ENCODE assay signal across 8 mouse cellular contexts in the genomic region with DNA sequence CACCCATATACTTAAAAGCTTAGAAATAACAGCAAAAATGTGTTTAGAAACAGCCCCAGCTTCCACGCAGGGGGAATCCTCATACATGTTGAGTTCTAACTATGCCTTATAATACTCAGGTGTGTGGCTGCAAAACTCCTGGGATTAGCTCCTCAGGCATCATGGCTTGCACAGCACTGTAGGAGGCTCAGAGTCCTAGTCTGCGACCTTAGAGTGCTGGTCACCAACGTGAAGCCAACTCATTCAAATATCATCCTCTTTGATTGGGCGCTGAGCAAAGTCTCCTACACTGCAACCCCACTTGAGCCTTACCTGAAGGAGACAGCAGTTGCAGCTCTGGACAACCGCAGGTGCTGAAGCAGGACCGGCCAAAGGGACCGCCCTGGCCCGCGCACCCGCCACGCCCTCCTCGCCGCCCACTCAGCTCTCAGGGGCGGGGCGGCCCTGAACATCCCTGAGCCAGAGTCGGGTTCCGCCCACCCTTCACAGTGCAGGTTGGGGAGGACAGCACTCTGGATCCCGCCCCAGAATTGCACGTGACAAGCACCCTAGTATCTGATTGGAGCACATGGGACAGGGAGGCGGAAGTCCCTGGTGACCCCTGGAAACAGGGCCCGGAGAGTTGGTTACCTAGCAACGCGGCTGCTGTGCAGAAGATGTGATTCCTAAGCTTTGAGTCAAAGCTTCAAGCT.
DNase-seq lines count a peak whose midpoint lies in the region; ATAC-seq lines count a peak whose summit lies in the region.

No protein-coding gene starts in this region.

- peak overlapping the region; percentile 43 for H3K9ac ChIP-seq in embryonic facial prominence, embryonic 14.5 days (ENCODE audit: low read depth, low read length)

- no peaks in the 10 kb centered on the region for H3K36me3 ChIP-seq in embryonic facial prominence, embryonic 14.5 days (ENCODE audit: control insufficient read depth, insufficient read depth, low read length)
- no peaks in the 10 kb centered on the region for H3K36me3 ChIP-seq in midbrain, embryonic 10.5 days

- peak overlapping the region; percentile 42 for H3K4me3 ChIP-seq in embryonic facial prominence, embryonic 14.5 days (ENCODE audit: low read depth, low read length)
- peak overlapping the region; percentile 61 for H3K4me3 ChIP-seq in midbrain, embryonic 10.5 days

- H3K4me1 ChIP-seq in embryonic facial prominence, embryonic 14.5 days (ENCODE audit: control insufficient read depth, insufficient read depth, low read length): peaks cover 5% of the 10 kb centered on the region
- H3K4me1 ChIP-seq in midbrain, embryonic 10.5 days: peaks cover 12% of the 10 kb centered on the region

- DNase-seq in brain, adult 2 months (ENCODE audit: low read depth, low spot score): peak; percentile 99
- peak; percentile 96 for DNase-seq in embryonic facial prominence, embryonic 14.5 days (ENCODE audit: low spot score)
- DNase-seq in heart, adult 8-10 months (ENCODE audit: low spot score): peak; percentile 60
- DNase-seq in kidney, adult 18-20 months: peak; percentile 87
- peak; percentile 94 for DNase-seq in left cerebral cortex, postnatal 4 days
- peak; percentile 93 for DNase-seq in midbrain, embryonic 10.5 days (ENCODE audit: low spot score)
- peak; percentile 37 for DNase-seq in skeletal muscle tissue, adult 2 months (ENCODE audit: low read depth, low spot score)
- DNase-seq in MN1 (ENCODE audit: low spot score): no peak

- H3K27me3 ChIP-seq in embryonic facial prominence, embryonic 14.5 days (replicated peaks; ENCODE audit: control insufficient read depth, insufficient read depth, low read length): no peaks in the 10 kb centered on the region
- H3K27me3 ChIP-seq in midbrain, embryonic 10.5 days (ENCODE audit: low read depth, poor library complexity, severe bottlenecking): no peaks in the 10 kb centered on the region

- intact Hi-C loops in left cerebral cortex, postnatal 4 days (cut with DNase I): no loop called here

- no peaks in the 10 kb centered on the region for H3K9me3 ChIP-seq in embryonic facial prominence, embryonic 14.5 days (ENCODE audit: control insufficient read depth, low read length)
- no peaks in the 10 kb centered on the region for H3K9me3 ChIP-seq in midbrain, embryonic 10.5 days (replicated peaks)

- no peak overlapping the region for H3K27ac ChIP-seq in embryonic facial prominence, embryonic 14.5 days (replicated peaks; ENCODE audit: low read depth, low read length)
- peak overlapping the region; percentile 57 for H3K27ac ChIP-seq in midbrain, embryonic 10.5 days (replicated peaks)

- WGBS in embryonic facial prominence, embryonic 14.5 days: 2% methylated on average over 23 of the region's 23 CpGs
- WGBS in midbrain, embryonic 10.5 days: 2% methylated on average over 23 of the region's 23 CpGs

- peak overlapping the region; percentile 68 for H3K4me2 ChIP-seq in embryonic facial prominence, embryonic 14.5 days (ENCODE audit: low read depth, low read length)

- peak; percentile 100 for ATAC-seq in embryonic facial prominence, embryonic 14.5 days (ENCODE audit: low read depth)
